Mouse (Mus musculus): Measurements from ENCODE around the gene Sh2d3c.

Sh2d3c gene

DNA sequence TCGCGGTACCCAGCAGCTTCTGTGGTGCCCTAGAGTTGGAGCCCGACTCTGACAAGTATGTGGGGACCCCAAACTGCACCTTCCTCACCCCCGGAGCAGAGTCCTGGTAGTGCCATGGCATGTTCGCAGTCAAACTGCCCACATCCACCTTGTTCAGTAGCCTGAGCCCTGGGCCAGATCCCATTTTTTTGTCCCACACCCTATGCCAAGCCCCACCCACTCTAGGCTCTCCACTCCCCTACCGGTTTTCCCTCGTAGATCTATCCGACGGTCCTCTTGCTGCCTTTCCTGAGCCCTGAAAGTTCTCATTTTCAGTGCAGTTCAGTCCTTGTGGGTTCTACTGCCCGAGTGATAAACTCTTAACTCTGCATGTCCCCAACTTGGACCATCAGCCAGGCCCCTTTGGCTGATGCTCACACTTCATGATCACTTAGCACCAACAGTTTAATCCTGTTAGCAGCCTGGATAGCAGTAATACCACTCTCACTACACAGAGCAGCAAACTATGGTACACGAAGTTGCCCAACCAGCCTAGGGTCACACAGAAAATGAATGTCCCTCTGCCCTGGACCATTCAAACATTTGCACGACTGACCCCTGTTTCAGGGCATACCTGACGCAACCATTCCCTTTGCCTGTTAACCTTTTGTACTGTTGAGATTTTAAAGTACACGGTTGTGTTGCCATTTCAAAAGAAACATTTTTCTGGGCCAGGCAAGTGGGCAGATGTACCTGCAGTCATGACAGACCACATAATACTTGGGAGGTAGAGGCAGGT lies 19.7 kb upstream of the Sh2d3c start:
- no peak for DNase-seq

DNA sequence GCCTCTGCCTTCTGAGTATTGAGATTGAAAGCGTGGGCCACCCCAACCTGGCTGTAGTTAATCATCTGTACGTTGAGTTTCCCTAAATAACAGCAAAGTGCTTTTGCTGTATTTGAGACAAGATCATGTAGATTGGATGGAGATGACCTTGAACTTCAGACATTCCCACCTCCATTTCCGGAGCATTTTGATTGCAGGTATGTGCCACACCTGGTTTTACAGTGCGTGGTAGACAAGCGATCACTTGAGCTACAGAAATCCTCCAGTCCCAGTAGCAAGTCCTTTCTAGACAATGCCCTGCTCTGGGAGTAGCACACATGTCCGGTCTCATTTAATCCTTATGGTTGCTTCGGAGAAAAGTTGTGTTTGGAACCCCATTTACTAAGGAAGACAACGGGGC lies 17.8 kb upstream of the Sh2d3c start:
- no peak for DNase-seq

DNA sequence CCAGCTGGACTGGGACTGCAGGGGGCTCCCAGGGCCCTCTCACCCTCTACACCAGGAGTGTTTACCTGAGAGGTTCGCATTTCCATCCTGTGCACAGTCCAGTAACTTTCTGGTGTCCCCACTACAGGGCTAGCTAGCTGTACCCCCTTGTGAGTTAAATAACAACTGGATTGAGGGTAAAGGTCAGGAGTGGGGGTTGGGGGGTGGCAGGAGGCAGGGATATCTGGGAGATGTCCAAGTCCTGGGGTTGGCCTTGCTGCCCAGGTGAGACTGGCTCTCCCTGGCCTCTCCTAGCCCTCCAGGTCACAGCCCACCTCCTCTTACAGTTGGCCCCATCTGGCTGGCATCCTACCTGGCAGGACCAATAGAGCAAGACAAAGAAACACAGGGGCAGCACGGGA lies 16.8 kb upstream of the Sh2d3c start, which contains the start of gene Fpgs:
TSS of gene Fpgs (minus strand) at position 125 of the 401 bp plus-strand sequence.
- no peak for DNase-seq

DNA sequence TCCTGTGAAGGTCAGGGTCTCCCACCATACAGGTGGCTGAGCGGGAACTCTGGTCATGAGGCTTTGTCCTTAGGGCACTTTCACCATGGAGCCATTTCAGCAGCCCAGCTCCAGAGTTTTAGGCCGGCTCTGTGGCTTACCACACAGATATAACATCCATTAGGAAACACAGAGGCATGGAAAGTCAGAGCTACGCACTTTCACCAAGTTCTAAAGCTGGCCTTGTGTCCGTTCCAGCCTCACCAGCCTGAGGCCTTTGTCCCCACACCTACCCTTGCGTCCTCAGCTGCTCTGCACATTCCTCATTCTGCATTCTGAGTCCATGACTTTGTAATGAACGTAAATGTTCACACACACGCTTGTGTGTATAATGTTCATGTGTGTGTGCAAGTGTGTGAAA lies 15.8 kb upstream of the Sh2d3c start:
- DNase-seq: no peak

DNA sequence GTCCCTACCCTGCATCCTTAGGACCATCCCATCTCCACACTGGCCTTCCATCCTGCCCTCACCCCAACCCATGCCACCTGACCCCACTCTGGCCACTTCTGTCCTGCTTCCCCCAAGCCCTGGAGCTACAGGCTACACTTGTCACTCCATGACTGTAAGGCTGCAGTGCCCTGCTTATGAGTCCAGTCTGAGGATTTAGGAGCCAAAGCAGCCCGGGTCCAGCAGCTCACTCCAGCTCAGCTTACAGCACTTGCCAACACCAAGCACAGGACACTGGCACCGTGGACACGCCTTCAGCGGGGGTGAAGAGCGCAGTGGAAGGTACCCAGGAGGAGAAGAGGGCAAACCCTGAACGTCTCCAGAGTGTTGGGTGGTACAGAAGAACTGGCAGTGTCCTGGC lies 13.9 kb upstream of the Sh2d3c start:
- no peak for DNase-seq

DNA sequence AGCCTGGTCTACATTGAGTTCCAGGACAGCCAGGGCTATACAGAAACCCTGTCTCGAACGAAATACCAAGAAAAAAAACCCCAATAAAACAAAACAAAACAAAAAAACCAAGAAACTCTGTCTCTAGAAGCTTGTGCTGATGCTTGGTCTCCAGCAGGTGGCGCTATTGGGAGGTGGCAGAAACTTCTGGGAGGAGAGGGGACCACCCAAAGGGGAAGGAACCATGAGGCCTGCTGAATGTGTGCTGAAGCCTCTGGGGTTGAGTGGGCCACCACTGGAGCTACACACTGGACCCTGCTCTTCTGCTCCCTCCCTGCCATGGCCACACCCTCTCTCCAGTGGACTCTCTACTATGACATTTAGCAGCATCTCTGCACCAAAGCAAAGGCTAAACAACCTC lies 12.2 kb upstream of the Sh2d3c start:
- DNase-seq: peak; percentile 72

DNA sequence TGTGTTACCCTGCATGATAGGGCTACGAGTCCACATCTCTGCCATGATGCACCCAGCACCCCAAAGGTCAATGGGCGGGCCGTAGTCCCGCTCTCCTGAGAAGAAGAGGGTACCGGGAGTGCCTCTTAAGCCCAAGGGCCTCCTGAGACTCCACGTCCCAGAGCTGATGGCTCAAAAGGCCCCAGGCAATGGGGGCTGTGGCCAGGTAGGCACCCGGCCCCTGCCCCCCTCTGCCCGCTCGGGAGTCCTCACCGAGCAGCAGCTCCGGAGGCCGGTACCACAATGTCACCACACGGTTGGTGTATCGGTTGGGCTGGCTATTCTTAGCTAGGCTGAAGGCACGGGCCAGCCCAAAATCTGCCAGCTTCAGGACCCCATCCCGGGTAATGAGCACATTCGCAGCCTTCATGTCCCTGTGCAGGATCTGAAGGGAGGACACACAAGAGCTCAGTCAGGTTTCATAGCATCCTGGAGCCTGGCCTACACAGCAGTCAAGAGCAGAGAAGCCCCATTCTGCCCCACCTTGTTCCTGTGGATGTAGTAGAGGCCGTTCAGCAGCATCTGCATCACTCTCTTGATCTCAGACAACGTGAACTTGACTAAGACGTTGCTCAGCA lies 11.2 kb upstream of the Sh2d3c start:
- DNase-seq: no peak

DNA sequence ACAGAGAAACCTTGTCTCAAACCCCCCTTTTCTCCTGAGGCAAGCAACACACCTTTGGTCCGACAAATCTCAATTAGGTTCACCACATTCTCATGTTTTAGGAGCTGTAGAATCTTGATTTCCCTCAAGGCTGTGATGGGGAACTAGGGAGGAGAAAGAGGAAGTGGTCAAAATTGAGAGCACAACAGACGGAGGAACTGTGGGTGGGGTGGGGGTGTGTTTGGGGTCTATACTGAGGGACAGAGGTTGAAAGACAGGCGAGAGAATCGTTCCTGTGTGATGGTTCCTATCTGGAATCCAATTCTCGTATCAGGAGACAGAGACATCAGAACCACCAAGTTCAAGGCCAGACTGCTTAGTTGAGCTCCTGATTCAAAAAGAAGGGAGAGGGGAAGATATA lies 10.4 kb upstream of the Sh2d3c start:
- no peak for DNase-seq

DNA sequence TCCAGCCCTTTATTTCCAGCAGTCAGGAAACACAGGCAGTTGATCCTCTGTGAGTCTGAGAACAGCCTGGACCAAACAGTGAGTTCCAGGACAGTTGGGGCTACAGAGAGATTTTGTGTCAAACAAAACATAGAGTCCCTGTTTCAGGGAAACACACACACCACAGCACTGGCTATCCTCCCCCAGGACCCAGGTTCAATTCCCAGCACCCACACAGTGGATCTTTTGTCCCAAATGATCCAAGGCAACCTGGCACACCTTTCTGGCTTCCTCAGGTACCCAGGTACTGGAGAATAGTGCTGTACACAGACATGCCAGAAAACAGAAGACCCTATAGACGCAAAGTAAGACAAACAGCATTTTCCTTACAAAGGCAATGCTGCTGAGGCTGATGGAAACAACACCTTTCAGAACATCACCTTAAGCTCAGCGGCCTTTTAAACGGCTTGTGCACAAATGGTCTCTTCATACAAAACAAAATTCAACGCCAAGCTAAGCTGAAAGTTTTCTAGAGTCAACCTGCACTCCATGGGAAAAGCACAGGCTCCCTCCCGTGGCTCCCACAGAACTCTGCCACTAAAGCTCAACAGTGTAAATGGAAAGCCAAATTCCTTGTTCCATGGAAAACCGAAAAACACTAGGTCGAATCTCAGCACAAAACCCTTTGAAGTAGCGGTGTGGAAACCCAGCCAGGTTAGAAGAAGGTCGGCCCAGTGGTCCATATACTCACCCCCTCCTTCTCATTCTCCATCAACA lies 9.4 kb upstream of the Sh2d3c start:
- no peak for DNase-seq

DNA sequence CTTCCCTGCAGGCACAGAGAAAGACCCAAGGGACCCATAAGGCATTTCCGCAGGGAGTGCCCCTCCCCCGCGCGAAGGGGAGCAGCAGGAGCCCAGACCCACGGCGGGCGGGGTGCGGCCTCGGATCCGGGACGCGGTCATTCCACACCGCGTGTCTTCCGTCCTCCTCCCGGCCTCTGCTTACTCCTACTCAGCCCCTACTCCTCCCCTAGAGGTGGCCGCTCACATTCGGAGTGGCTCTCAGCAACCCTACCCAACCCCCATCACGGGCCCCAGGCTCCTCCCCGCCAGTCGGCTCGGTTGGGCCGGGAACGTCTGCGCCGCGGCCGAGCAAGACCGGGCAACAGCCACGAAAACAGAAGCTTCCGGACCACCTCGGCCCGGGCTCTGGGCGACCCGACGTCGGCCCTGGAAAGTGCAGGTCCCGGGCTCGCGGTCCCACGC lies 8.7 kb upstream of the Sh2d3c start:
- DNase-seq: peak; percentile 70

DNA sequence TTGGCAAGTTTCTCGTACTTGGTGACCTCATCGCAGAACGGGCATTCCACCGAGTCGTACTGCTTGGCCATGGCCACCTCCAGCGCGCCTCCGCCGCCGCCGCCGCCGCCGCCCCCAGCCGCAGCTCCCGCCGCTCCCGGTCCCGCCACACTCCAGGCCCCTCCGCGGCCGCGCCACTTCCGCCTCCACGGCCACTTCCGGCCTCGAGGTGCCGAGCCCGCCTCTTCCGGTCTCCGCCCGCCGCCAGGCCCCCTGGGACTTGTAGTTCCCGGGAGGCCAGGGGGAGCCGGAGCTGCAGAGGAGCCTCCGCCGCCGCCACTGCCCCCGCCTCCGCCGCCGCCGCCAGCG lies 8.3 kb upstream of the Sh2d3c start:
- DNase-seq: peak; percentile 97

DNA sequence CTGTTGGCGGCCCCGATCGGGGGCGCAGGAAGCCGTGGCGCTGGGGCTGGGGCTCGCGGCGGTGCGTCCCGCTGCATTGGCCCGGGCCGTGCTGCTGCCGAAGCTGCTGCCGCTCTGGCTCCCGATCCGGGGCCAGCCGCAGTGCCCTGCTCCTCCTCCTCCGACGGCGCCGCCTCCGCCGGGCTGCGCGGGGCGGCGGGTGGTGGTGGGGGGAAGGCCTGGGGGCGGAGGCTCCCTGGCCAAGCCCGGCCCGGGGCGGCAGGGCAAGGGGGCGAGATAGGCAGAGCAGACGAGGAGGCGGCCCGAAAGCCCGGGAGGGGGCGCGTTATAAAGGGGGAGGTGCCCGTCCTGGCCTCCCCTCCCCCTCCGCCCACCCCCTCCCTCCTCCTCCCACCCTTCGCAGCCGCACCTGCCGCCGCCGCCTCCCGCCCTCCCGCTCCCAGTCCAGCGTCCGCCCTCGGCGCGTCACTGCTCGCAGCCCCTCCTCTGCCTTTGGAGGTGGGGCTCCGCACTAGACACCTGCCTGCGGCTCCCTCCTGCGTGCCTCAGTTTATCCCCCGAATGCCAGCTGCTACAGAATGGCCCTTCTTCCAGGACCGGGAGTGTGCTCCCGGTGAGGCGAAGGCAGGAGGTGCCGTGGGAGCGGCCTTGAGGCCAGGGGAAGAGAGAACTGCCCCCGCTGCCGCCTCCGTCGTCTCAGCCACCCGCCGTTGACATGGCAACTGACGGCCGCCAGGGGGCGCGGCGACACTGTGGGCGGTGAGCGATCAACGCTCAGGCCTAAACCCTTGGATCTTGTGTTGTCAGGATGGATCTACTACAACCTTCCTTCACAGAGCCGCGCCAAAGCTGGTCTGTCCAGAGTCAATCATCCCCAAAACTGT lies 7.7 kb upstream of the Sh2d3c start, which contains the start of gene Cdk9:
TSS of gene Cdk9 (minus strand) at position 143 of the 884 bp plus-strand sequence.
- DNase-seq: peak; percentile 95

DNA sequence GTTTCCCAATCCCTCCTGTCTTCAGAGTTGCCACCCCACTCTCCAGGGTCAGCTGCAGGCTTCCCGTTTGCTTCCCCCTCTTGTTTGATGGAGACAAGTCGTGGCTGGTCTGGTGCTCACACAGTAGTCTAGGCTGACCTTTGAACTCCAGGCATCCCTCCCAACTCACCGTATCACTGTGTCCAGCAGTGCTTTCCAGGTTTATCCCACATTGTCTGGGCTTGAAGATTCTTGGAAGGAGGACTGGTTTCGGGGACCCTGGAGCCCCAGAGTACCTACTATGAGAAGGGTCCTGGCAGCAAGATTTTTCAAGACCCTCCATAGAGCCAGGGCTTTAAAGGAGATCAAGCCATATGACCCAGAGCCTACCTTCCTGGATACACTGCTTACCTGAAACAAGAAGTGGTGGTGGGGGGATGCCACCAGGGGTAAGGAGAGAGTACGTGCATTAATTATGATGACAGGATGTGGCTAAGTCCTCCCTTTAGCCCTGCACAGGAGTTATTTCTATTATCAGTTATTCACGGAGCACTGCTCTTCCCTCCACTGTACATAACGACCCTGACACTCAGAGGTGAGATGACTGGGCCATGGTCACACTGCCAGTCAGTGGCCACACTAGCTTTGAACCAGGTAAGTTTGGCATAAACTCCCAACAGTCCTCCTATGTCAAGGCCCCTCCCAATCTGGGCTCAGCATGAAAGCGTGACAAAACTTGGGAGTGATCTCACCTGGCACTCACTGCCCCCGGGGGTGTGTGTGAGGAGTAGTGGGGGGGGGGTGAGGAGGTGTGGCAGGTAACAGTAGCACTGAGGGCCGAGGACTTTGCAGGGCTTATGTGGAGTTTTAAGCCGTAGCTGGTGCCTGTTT lies 6.5 kb upstream of the Sh2d3c start:
- DNase-seq: no peak

DNA sequence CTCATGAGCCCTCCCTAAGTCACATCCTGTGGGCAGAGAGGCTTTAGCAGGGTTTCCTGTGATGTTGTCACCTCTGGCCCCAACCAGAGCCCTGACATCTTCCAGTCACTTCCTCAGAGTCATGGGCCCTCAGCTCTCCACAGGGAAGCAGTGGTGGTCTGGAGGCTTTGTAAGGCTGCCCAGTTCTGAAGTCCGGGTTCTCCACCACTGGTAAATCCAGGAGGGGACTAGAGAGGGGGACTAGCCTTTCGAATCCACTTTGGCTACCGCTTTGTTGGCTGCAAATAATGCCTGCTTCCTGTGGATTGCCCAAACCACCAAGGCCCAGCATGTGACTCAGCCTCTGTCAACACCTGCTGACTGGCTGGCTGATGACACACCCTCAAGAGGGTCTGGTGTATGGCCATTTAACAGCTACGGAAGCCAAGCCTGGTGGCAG lies 5.8 kb upstream of the Sh2d3c start:
- peak; percentile 35 for DNase-seq

DNA sequence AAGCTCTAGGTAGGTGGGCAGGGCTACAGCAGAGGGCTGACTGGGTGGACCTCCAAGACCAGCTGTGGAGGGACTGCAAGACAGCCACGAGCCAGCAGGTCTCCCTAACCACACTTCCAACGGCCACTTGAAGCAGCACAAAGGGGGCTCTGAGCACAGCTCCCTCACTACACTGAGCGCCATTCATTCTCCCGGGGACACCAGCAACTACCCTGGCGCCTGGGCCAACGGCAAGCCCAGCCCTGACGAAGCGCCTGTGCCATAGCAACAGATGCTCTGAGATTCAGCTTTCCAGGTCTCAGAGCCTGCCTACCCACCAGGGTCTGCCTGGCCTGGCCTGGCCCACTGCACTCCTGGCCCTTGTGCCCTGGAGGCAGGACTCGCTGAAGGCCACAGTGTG lies 2.1 kb upstream of the Sh2d3c start:
- DNase-seq: no peak

DNA sequence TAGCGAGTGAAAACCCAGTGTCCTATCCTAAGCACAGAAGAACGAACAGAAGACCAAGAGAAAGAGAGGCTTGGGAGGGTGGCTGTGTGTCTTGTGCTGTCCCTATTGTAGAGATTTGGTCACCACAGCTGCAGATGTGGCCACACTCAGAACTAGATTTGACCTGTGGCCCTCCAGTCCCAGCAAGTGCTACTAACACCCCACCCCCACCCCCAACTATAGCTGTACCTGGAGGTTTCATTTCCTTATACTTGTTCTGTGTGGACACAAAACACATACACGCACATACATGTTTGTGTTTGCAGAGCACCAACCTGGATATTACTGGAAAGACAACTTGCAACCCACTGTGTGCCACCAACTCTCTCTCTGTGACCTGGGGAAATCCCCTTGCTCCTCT lies 802 bp upstream of the Sh2d3c start:
- DNase-seq: no peak

DNA sequence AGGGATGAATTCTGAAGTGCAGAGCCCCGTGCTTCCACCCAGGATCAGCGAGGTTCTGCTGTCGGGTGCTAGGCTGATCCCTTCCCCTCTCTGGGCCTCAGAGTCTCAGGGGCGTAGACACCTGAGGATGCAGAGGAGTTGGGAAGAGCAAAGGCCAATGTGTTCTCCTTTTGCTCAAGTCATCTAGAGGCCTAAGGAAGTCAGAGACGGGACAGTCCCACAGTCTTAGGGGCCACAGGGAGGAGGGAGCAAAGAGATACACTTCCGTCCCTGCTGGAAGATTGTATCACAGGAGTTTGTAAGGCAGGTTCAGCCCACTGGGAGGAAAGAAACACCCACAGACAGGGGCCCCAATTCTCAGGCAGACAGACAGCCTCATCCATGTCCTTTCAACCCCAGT lies 1.2 kb downstream of the Sh2d3c start:
- DNase-seq: peak; percentile 52

DNA sequence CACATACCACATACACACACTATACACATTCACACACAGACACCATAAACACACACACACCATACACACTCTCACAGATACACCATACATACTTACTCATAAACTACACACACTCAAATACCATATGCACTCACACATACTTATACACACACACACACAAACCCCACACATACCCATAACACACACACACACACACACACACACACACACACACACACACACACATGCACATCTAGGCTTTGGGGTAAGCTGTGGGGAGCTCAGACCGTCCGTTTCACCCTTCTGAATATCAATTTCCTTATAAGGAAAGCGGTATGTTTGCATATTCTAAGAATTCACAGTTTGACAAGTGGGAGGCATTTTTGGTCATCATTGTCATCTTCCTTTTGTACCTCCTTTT lies 1.7 kb downstream of the Sh2d3c start:
- no peak for DNase-seq

DNA sequence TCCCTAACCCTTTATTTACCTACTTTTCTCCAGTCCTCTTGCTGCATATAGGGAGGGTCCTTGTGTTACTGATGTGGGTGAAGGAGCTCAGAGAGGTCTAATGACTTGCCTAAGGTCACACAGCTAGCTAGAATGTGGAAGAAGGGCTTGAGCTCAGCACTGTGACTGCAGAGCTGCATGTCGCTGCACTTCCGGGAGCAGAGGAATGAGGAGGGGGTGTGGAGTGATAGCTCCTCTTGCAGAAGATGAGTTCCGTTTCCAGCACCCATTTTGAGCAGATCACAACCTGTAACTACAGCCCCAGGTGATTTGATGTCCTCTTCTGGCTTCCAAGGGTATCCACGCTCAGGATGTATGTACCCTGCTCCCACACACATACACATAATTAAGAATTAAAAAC lies 3.3 kb downstream of the Sh2d3c start:
- DNase-seq: no peak

DNA sequence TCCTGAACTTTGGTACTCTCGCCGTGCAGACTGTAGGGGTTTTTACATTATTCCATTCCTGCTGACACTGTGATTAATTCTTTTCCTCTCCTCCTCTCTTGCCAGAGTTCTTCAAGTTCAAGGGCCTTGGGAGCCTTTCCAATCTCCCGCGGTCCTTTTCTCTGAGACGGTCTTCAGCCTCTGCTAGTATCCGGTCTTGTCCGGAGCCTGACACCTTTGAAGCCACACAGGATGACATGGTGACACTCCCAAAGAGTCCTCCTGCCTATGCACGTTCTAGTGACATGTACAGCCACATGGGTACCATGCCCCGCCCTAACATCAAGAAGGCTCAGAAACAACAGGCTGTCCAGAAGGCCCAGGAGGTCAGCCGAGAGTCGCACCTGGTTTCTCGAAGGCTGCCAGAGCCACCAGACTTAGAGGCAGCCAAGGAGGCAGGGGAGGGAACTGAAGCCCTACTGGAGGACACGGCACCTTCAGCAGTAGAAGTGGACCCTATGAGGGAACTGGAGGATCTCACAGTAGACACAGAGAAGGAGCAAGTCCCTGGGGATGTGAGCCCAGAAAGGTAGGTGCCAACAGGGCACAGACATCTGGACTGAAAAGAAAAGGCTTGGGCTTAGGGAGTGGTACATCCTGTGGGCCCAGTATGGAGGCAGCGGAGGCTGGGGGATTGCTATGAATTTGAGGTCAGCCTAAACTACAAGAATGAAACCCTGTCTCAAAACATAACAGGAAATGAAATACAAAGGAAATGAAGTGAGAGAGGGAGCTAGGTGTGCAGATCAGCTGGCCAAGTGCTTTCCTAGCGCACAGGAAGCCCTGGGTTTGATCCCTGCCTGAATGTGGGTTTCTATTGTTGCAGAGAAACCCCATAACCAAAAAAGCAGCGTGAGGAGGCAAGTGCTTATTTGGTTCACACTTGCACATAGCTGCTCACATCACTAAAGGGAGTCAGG lies 4.3 kb downstream of the Sh2d3c start:
- DNase-seq: peak; percentile 67

DNA sequence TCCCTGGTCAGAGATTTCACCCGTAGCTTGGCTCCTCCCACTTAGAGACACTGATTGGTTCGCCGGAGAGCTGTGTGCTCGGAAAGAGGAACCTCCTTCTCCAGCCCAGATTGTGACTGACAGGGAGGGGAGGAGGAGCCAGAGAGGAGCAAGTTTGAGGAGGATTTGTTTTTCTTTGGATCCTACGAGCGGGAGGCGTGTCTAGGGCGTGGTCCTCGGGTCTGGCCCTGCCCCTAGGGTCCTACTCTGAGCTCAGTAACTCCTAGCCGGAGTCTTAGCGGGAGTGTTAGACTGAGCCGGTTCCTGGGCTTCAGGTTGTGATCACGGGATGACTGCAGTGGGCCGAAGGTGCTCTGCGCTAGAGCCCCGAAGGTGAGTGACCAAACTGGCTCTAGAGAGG lies 6.6 kb downstream of the Sh2d3c start:
- peak; percentile 76 for DNase-seq
